Mouse (Mus musculus) olfactory bulb, adult 2 months (tissue): ENCODE results near the gene Acer1.

Source experiments
- CTCF ChIP-seq: fragments of 200-500 bp; IDR thresholded peaks from 2 replicates; pipeline ENCODE4 v1.5.1; 2012; ENCODE audit warnings: low read depth, mild to moderate bottlenecking, low read length, moderate library complexity; ENCODE audit not compliant: insufficient read depth
- POLR2A ChIP-seq: fragments of 200-500 bp; IDR thresholded peaks from 2 replicates; pipeline ENCODE4 v1.6.1; 2012; ENCODE audit warnings: mild to moderate bottlenecking, low read depth, low read length, moderate library complexity; ENCODE audit not compliant: insufficient read depth

GRCm38 (mm10) chr17:56917166-56917565, 64.8 kb downstream of the Acer1 start:
- no peak for TF ChIP-seq POLR2A
- TF ChIP-seq CTCF: no peak
